Mouse (Mus musculus): Measurements from ENCODE around the gene Katnbl1.
A peak's percentile ranks its signal among the peaks of the same experiment; 100 is the strongest.
"Not testable (repeated sequence)": the region's sequence is repeated elsewhere in the genome, so short reads cannot be mapped to it uniquely, and the experiment has no call there.

The Katnbl1 gene

DNA sequence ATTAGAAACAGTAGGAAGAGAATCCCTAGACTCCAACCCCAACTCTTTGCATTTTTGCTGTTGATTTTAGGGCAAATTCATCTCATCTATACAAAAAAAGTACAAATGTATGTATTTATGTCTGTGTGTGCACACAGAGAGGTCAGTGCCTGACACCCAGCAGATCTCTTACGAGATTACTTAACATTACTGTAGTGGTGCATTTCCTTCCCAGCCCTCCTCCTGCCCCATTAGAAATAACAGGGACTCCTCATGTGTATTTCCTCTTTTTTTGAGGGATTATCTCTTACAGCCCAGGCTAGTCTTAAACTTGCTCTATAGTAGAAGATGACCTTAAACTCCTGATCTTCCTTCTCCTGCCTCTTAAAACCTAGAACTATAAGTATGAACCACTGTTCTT lies 13.7 kb downstream of the Katnbl1 start:
- DNase-seq (ENCODE audit: low read depth, low spot score): no peak

DNA sequence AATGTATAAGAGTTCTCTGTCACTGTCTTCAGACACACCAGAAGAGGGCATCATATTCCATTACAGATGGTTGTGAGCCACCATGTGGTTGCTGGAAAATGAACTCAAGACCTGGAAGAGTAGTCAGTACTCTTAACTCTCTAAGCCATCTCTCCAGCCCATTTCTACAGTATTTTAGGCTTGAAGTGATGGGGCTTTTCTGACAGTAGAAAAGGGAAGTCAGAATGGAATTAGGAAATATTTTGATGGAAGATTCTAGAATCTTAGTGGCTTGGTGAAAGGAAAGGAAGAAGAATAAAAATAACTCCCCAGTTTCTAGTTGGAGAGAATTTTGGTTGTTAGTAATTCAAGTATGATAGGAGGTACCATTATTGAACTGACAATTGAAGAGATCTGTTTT lies 14.9 kb downstream of the Katnbl1 start:
- DNase-seq (ENCODE audit: low read depth, low spot score): no peak

GRCm38 (mm10) chr2:112396649-112397048 lies 17.6 kb downstream of the Katnbl1 start:
- no peak for DNase-seq (ENCODE audit: low read depth, low spot score)

- DNase-seq (ENCODE audit: low read depth, low spot score): no peak
Observed at GRCm38 (mm10) chr2:112407030-112407429, 28.0 kb downstream of the Katnbl1 start.

GRCm38 (mm10) chr2:112425308-112425707 lies 46.3 kb downstream of the Katnbl1 start:
- DNase-seq (ENCODE audit: low read depth, low spot score): no peak

DNA sequence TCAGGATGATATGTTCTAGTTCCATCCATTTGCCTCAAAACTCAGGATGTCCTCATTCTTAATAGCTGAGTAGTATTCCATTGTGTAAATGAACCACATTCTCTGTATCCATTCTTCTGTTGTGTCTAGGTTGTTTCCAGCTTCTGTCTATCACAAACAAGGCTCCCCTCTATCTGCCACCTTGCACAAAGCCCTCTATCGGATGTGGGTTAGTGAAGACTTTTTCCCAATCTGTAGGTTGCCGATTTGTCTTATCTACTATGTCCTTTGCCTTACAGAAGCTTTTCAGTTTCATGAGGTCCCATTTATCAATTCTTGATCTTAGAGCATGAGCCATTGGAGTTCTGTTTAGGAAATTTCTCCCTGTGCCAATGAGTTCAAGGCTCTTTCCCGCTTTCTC lies 49.5 kb downstream of the Katnbl1 start:
- not testable (repeated sequence) for DNase-seq (ENCODE audit: low read depth, low spot score)

GRCm38 (mm10) chr2:112429665-112430064 lies 50.7 kb downstream of the Katnbl1 start:
- no peak for DNase-seq (ENCODE audit: low read depth, low spot score)

GRCm38 (mm10) chr2:112430403-112430802 lies 51.4 kb downstream of the Katnbl1 start:
- no peak for DNase-seq (ENCODE audit: low read depth, low spot score)

GRCm38 (mm10) chr2:112432523-112432922 lies 53.5 kb downstream of the Katnbl1 start:
- DNase-seq (ENCODE audit: low read depth, low spot score): no peak

- DNase-seq (ENCODE audit: low read depth, low spot score): peak; percentile 29
Observed at GRCm38 (mm10) chr2:112433359-112433758, 54.3 kb downstream of the Katnbl1 start.

DNA sequence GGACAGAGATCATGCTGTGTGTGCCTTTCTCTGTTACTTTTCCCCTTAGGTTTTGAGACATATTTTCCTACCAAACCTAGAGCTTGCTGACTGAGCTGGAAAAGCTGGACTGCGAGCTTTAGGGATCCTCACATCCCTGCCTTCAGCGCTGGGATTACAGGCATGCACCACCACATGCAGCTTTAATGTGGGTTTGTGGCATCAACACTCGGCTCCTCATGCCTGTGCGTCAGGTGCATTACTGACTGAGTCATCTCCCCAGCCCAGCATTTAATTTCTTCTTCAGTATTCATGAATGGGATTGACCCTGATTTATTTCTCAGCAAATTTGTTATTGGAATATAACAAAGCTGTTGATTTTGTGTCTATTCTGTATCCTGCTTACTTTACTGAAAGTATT lies 57.3 kb downstream of the Katnbl1 start:
- no peak for DNase-seq (ENCODE audit: low read depth, low spot score)

DNA sequence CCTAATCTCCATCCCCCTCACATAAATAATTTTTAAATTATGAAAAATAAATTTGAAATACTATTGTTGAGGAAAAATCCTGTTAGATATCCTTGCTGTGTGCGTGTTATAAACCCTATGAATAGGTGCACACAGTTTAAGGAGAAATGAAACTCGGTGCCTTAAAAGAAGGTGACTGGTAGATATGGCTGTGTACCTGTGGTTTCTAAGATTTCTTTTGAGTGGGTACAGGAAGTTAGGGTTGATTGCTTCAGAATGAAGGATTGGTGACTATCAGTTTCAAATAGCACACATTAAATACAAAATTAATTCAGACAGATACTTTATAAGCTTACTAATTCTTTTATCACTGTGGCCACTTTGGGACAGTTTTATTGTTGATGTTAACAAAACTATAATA lies 58.6 kb downstream of the Katnbl1 start:
- no peak for DNase-seq (ENCODE audit: low read depth, low spot score)

- no peak for DNase-seq (ENCODE audit: low read depth, low spot score)
Observed at GRCm38 (mm10) chr2:112443491-112443890, 64.5 kb downstream of the Katnbl1 start.

DNA sequence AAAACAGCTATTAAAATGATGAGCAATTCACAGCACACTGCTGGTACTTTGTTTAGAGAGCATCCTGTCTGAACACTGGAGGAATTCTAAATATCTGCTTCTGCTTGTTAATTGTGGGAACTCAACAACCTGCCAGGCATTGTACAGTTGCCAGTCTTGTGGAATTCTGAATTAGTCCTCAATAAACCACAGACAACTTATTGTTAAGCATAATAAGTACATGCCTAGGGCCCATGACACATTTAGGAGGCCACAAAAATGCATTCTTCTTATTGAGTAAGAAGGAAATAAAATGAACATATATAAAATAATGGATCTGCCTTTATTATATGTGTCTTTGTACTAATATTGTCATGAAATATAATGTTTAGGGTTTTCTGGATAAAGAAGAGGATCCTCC lies 66.5 kb downstream of the Katnbl1 start:
- DNase-seq (ENCODE audit: low read depth, low spot score): no peak

GRCm38 (mm10) chr2:112448046-112448445 lies 69.0 kb downstream of the Katnbl1 start:
- not testable (repeated sequence) for DNase-seq (ENCODE audit: low read depth, low spot score)

- DNase-seq (ENCODE audit: low read depth, low spot score): peak; percentile 11
Observed at GRCm38 (mm10) chr2:112448510-112449059, 69.6 kb downstream of the Katnbl1 start.

DNA sequence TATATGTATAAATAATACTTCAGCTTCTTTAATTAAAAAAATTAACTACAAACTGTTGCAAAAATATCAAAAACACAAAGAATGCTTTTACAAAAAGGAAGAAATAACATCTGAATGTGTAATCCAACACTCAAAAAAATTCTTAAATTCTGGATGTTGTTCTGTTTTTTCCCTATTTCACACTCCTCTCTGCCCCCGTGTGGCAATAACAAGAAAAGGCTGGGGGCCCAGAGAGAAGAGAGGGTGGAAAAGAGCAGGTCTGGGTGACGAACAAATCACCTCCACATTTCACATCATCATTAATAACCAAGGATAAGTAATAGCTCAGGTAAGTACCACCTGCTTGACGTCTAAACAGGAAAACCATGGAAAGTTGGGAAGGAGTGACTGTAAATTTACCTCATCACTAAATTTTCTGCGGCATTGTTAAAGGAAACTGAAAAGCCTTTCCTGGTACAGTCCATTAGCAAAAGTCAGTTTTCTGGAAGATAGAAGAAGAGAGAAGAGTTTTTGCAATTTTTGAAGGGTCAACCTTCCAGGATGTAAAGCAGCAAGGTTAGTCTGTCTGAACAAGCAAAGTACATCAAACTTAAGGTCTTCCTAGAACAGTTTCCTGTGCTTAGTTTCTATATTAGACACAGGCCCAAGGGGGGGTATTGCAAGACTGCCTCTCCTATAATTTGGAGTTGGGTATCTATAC lies 70.7 kb downstream of the Katnbl1 start:
- peak; percentile 37 for DNase-seq (ENCODE audit: low read depth, low spot score)

- DNase-seq (ENCODE audit: low read depth, low spot score): not testable (repeated sequence)
Observed at GRCm38 (mm10) chr2:112452513-112452912, 73.5 kb downstream of the Katnbl1 start.

GRCm38 (mm10) chr2:112454125-112454861 lies 75.3 kb downstream of the Katnbl1 start:
- no peak for DNase-seq (ENCODE audit: low read depth, low spot score)

GRCm38 (mm10) chr2:112454862-112455564 lies 76.0 kb downstream of the Katnbl1 start, which contains the start of gene Emc7:
Gene Emc7 (plus strand): TSS chr2:112454997.
- DNase-seq (ENCODE audit: low read depth, low spot score): peak; percentile 96

GRCm38 (mm10) chr2:112460557-112460956 lies 81.5 kb downstream of the Katnbl1 start:
- no peak for DNase-seq (ENCODE audit: low read depth, low spot score)
